Mouse (Mus musculus): ENCODE measurements around the gene Tgfbi.

- TF ChIP-seq CTCF (IDR thresholded peaks at IDR 0.05; ENCODE audit: low read depth), result peak; percentile 62
- no peak for TF ChIP-seq EP300 (IDR thresholded peaks at IDR 0.05; ENCODE audit: low read depth)
Measured at GRCm38 (mm10) chr13:56563075-56563474, 46.2 kb upstream of the Tgfbi start.
